Mouse (Mus musculus) intestine, embryonic 15.5 days (tissue): ENCODE results near the gene Klhdc3. TPM values are rescaled to one million over a fixed set of nuclear protein-coding genes. Genes with fewer than 3 reads are reported as not detected.
A peak's percentile ranks its signal among the peaks of the same experiment; 100 is the strongest.

Experiments used
- ATAC-seq: fragments of 200-750 bp; cut with Nextera tagmentation; 2 replicates; pipeline ENCODE4 v1.8.0; 2017; ENCODE audit warnings: moderate TSS enrichment, moderate library complexity
- H3K27ac ChIP-seq: fragments of 300-500 bp; sonication (generic); 2 replicates; pipeline ENCODE4 v1.5.1; 2015; ENCODE audit warnings: mild to moderate bottlenecking, inconsistent platforms
- H3K27me3 ChIP-seq: fragments of 300-500 bp; sonication (generic); replicated peaks from 2 replicates; pipeline ENCODE4 v1.6.1; 2015; ENCODE audit warnings: inconsistent platforms
- H3K36me3 ChIP-seq: fragments of 300-500 bp; sonication (generic); 2 replicates; pipeline ENCODE4 v1.6.1; 2015; ENCODE audit warnings: inconsistent platforms
- H3K4me1 ChIP-seq: fragments of 300-500 bp; sonication (generic); replicated peaks from 2 replicates; pipeline ENCODE4 v1.6.1; 2015; ENCODE audit warnings: inconsistent platforms
- H3K4me2 ChIP-seq: fragments of 300-500 bp; sonication (generic); replicated peaks from 2 replicates; pipeline ENCODE4 v1.6.1; 2015; ENCODE audit warnings: mild to moderate bottlenecking, inconsistent platforms
- H3K4me3 ChIP-seq: fragments of 300-500 bp; sonication (generic); replicated peaks from 2 replicates; pipeline ENCODE4 v1.5.1; 2015; ENCODE audit warnings: inconsistent platforms
- H3K9ac ChIP-seq: fragments of 300-500 bp; sonication (generic); 2 replicates; pipeline ENCODE4 v1.6.1; 2015; ENCODE audit warnings: inconsistent platforms
- H3K9me3 ChIP-seq: fragments of 300-500 bp; sonication (generic); 2 replicates; pipeline ENCODE4 v1.6.1; 2016; ENCODE audit warnings: inconsistent platforms
- WGBS: fragments of 180-500 bp; shearing (Covaris S2); methylation state at CpG from one replicate; pipeline ENCODE4 v1.1.7; 2015; 5-methylcytosine and 5-hydroxymethylcytosine counted together
- polyA plus RNA-seq: library from polyadenylated mRNA; unstranded; fragments of >200 nt; fragmentation: Nextera tagmentation; extraction: Ambion mirVana; gene quantifications from 2 replicates; pipeline ENCODE4 v1.2.1, GENCODE M21; 2015

Gene Klhdc3
- polyA plus RNA-seq, 1 experiment from 2014 or later, result 107 TPM

DNA sequence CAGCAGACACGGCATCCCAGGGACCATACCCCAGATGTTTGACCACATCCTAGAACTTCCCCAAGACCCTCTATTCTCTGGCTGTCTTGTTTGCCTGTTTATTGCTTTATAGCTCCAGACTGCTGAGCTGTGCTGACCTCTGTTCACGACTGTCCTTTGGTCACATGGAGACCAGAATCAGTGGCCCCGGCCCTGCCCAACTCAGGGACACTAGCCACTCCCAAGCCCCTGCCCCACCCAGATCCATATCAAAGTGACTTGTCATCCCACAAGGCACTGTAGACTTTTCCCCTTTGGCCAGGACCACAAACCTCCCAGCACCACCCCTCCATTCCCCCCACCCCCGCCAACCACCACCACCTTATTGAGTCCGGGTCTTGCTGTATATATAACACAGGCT, 18.5 kb upstream of the Klhdc3 start:
- no peaks in the 10 kb centered on the region for H3K27me3 ChIP-seq
- H3K4me3 ChIP-seq, result no peak overlapping the region
- peaks cover 34% of the 10 kb centered on the region for H3K4me1 ChIP-seq
- H3K9ac ChIP-seq, result no peak overlapping the region
- peak; percentile 58; the same call in 1 of the 2 replicates for ATAC-seq
- no peak overlapping the region for H3K27ac ChIP-seq
- WGBS, result 43% methylated on average over 5 of the region's 5 CpGs
- no peaks in the 10 kb centered on the region for H3K9me3 ChIP-seq
- H3K4me2 ChIP-seq, result no peak overlapping the region
- H3K36me3 ChIP-seq, result peaks cover 5% of the 10 kb centered on the region; the same call in 1 of the 2 replicates

DNA sequence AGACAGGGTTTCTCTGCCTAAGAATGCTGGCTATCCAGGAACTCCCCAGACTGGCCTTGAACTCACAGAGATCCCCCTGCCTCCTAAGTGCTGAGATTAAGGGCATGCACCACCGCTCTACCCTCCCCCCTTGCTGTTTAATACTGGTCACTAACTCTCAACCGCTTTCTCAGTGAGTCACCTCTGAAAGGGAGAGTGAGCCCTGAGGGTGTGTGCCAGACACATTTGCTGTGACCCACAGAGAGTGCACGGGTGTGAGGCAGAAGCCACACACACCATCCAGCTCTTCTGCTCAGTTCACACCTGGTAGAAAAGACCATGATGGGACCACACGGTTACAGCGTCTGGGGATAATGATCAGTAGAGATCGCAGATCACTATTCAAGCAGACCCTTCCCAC, 17.8 kb upstream of the Klhdc3 start:
- Histone ChIP-seq H3K4me3 (no peak overlapping the region), H3K27me3 (no peaks in the 10 kb centered on the region), H3K4me2 (no peak overlapping the region), H3K27ac (no peak overlapping the region), H3K9ac (no peak overlapping the region), H3K9me3 (no peaks in the 10 kb centered on the region), H3K4me1 (peaks cover 29% of the 10 kb centered on the region), H3K36me3 (peaks cover 5% of the 10 kb centered on the region; the same call in 1 of the 2 replicates)
- WGBS, result 84% methylated on average over 6 of the region's 6 CpGs
- no peak for ATAC-seq

DNA sequence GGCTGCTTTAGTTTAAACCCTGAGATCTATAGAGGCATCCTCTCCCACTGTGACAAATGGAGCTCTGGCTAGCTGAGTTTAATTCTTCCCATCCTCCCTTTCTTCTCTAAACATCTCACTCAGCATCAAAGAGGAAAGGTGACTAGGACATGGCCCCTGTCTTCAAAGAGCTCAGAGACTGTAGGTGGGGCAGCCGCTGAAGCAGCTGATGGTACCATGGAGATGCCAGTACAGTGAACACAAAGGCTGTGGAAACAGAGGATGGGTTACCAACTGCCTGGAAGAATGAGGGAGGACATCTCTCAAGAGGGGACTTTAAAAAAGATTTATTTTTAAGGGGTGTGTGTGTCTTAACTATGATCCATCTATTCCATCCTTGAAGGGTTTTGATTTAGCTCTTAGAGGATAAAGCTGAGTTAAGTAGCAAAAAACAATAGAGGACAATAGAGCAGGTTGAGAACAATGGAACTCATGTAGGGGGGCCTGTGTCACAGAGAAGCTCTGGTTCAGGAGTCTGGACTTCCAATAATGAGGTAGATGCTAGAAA, 13.9 kb upstream of the Klhdc3 start:
- no peaks in the 10 kb centered on the region for H3K9me3 ChIP-seq
- H3K4me3 ChIP-seq, result no peak overlapping the region
- peaks cover 3% of the 10 kb centered on the region; the same call in 1 of the 2 replicates for H3K36me3 ChIP-seq
- no peak overlapping the region for H3K4me2 ChIP-seq
- no peak overlapping the region for H3K9ac ChIP-seq
- ATAC-seq, result no peak
- 85% methylated on average over 1 of the region's 1 CpGs for WGBS
- no peaks in the 10 kb centered on the region for H3K27me3 ChIP-seq
- H3K4me1 ChIP-seq, result 0 out of 2 replicates have a peak, but pooled peaks cover 2% of the 10 kb centered on the region
- H3K27ac ChIP-seq, result no peak overlapping the region

GRCm38 (mm10) chr17:46691390-46691789, 10.7 kb upstream of the Klhdc3 start:
- H3K36me3 ChIP-seq, result peaks cover 14% of the 10 kb centered on the region
- 74% methylated on average over 2 of the region's 2 CpGs for WGBS
- no peaks in the 10 kb centered on the region for H3K9me3 ChIP-seq
- no peak for ATAC-seq
- H3K4me2 ChIP-seq, result no peak overlapping the region
- no peak overlapping the region for H3K27ac ChIP-seq
- no peak overlapping the region for H3K4me3 ChIP-seq
- H3K4me1 ChIP-seq, result no peaks in the 10 kb centered on the region
- no peak overlapping the region for H3K9ac ChIP-seq
- no peaks in the 10 kb centered on the region for H3K27me3 ChIP-seq

- Histone ChIP-seq H3K4me2 (no peak overlapping the region), H3K4me3 (no peak overlapping the region), H3K27ac (no peak overlapping the region), H3K36me3 (peaks cover 20% of the 10 kb centered on the region), H3K27me3 (no peaks in the 10 kb centered on the region), H3K9ac (no peak overlapping the region), H3K9me3 (no peaks in the 10 kb centered on the region), H3K4me1 (no peaks in the 10 kb centered on the region)
- no peak for ATAC-seq
- 90% methylated on average over 12 of the region's 12 CpGs for WGBS
Observed at GRCm38 (mm10) chr17:46690665-46691064, 10.0 kb upstream of the Klhdc3 start.

- H3K27me3 ChIP-seq, result no peaks in the 10 kb centered on the region
- H3K4me2 ChIP-seq, result no peak overlapping the region
- H3K36me3 ChIP-seq, result peaks cover 46% of the 10 kb centered on the region
- ATAC-seq, result no peak
- H3K4me1 ChIP-seq, result peaks cover 9% of the 10 kb centered on the region
- H3K9me3 ChIP-seq, result no peaks in the 10 kb centered on the region
- no peak overlapping the region for H3K4me3 ChIP-seq
- H3K9ac ChIP-seq, result no peak overlapping the region
- H3K27ac ChIP-seq, result no peak overlapping the region
- 89% methylated on average over 6 of the region's 6 CpGs for WGBS
Observed at GRCm38 (mm10) chr17:46685913-46686312, 5.2 kb upstream of the Klhdc3 start.

DNA sequence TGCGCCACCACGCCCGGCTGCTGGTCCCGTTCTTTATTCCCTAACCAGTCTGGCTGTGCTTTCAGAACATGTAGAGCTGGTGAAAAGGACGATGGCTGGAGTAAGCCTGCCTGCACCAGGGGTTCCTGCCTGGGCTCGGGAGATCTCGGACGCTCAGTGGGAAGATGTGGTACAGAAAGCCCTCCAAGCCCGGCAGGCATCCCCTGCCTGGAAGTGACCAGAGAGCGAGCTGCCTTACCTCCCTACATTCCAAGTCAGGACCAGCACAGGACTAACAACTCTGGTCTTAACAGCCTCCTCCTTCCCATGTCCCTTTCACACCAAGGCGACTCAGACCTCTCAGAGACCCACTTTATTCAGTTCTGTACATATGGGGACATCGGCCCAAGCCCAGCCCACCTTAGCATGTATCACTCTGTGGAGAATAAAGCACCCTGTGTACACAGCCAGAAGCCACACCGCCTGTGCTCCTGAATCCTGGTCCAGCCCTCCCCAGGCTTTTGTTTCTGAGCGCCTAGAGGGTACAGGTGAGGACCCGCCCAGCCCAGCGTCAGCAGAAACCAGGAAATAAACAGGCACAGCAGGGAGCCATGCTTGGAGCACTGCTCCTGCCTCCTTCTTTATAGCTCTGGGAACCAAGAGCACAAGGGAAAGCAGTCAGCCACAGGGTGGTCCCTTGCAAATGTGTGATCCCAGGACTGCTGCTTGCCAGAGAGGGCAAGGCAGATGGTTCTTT, 2.1 kb upstream of the Klhdc3 start:
- ATAC-seq, result no peak
- H3K4me2 ChIP-seq, result no peak overlapping the region
- H3K27me3 ChIP-seq, result no peaks in the 10 kb centered on the region
- 80% methylated on average over 16 of the region's 16 CpGs for WGBS
- H3K9ac ChIP-seq, result no peak overlapping the region
- H3K36me3 ChIP-seq, result peaks cover 48% of the 10 kb centered on the region
- H3K27ac ChIP-seq, result no peak overlapping the region
- no peak overlapping the region for H3K4me3 ChIP-seq
- peaks cover 23% of the 10 kb centered on the region for H3K4me1 ChIP-seq
- no peaks in the 10 kb centered on the region for H3K9me3 ChIP-seq

DNA sequence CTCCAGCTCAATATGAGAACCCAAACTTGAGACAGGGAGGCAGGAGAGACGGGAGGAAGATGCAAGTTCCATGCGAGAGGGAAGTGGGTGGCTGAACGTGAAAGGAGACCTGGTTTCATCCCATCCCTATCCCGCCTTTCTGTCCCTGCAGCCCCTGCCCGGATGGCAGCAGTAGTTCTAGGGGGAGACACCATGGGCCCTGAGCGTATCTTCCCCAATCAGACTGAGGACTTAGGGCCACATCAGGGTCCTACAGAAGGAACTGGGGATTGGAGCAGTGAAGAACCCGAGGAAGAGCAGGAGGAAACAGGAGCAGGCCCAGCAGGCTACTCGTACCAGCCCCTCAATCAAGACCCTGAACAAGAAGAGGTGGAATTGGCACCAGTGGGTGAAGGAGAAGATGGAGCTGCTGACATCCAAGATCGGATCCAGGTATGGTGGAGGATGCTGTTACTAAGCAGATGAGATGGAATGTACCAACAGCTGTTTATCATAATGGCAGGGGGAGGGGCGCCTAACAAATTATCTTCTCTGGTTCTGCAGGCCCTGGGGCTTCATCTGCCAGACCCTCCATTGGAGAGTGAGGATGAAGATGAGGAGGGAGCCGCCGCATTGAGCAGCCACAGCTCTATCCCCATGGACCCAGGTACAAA, 878 bp upstream of the Klhdc3 start:
- peak overlapping the region; percentile 89 for H3K4me3 ChIP-seq
- peak overlapping the region; percentile 92 for H3K4me2 ChIP-seq
- no peaks in the 10 kb centered on the region for H3K9me3 ChIP-seq
- ATAC-seq, result no peak
- peak overlapping the region; percentile 54; the same call in 1 of the 2 replicates for H3K27ac ChIP-seq
- H3K27me3 ChIP-seq, result no peaks in the 10 kb centered on the region
- peaks cover 23% of the 10 kb centered on the region for H3K4me1 ChIP-seq
- H3K36me3 ChIP-seq, result peaks cover 46% of the 10 kb centered on the region
- 23% methylated on average over 12 of the region's 12 CpGs for WGBS
- H3K9ac ChIP-seq, result peak overlapping the region; percentile 58

DNA sequence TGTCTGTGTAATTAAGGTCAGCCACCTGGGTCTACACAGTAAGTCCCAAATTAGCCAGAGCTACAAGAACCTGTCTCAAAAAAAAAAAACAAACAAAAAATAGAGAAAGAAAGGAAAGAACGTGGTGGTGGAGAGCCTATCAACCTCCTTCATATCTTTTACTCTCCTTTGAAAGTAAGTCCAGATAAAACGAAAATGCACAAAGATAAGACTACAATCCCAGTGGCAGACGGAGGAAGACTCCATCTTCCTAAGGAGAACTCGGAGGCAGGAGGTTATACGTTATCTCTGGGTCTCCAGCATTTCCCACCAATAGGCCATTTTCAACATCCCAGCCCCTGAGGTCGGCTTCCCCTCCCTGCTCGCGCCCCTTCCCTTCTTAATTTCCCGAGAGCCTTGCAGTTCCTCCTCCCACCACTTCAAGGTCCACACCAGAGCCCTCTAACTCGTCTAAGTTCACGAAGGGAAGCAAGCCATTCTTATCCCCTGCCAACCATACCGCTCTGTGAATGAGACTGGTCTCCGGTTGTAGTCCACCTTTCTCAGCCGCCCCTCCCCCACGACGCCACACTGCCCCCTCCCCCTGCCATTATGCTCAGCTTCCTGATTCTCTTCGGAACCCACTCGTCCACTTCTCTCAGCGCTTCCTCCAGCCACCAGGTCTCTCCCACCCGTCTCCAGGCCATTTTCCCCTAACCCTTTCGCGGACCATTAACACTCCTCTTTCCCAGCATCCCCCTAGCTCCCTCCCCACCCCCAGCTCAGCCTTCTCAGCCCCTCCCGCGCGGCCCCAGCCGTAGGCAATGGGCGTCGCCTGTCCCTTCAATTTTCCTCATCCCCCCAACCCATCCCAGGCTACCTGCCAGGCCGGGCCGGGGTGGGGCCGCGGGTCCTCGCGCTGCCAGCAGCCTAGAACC, 613 bp downstream of the Klhdc3 start:
- WGBS, result under 1% methylated on average over 34 of the region's 34 CpGs
- peaks cover 42% of the 10 kb centered on the region for H3K36me3 ChIP-seq
- ATAC-seq, result no peak; the same call in none of the 2 replicates
- no peaks in the 10 kb centered on the region for H3K27me3 ChIP-seq
- H3K9me3 ChIP-seq, result no peaks in the 10 kb centered on the region
- H3K4me3 ChIP-seq, result peak overlapping the region; percentile 89
- H3K4me1 ChIP-seq, result peaks cover 25% of the 10 kb centered on the region
- H3K27ac ChIP-seq, result peak overlapping the region; percentile 93
- H3K9ac ChIP-seq, result peak overlapping the region; percentile 76
- peak overlapping the region; percentile 71 for H3K4me2 ChIP-seq

DNA sequence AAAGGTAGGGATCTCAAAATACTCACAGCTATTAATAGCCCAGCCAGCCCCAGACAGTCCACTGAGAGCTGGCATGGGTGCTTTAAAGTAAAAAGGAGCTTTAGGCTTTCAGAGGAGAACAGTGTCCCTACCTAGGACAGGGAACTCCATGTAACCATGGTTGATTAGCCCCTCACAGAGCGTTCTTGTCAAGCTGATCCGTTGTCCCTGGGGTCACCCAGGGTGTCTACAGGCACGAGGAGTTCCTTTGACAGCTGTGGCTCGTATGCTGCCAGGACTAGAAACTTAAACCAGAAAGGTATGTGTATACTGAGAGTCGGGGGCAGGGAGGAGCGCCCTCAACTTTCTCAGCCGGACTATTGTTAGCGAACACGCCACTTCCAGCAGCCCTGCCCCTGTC, 1.8 kb downstream of the Klhdc3 start:
- Histone ChIP-seq H3K4me1 (peaks cover 34% of the 10 kb centered on the region), H3K27me3 (no peaks in the 10 kb centered on the region), H3K27ac (no peak overlapping the region), H3K9me3 (no peaks in the 10 kb centered on the region), H3K4me3 (peak overlapping the region; percentile 89; the same call in 1 of the 2 replicates), H3K4me2 (peak overlapping the region; percentile 71), H3K36me3 (peaks cover 36% of the 10 kb centered on the region), H3K9ac (peak overlapping the region; percentile 76)
- ATAC-seq, result no peak
- WGBS, result 53% methylated on average over 9 of the region's 9 CpGs

DNA sequence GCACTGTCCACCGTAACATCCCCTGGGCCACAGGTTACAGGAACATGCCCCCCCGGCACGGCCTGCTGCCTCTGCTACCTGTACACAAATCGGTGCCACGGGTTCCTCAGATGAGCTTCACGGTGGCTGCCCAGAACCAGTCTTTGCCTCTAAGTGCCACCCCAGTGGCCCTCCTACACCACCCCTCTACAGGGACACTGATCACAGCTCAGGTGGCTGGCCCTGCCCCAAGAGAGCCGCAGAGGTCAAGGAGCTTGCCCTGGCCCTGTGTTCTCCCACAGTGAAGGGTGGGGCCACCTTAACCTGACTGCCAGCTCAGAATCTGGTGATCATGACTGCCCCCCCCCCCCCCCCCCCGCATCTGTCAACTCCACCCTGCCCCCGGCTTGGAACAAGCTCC, 2.3 kb downstream of the Klhdc3 start, which contains the start of gene Mea1:
Gene Mea1 (plus strand): TSS at position 378 of the 400 bp plus-strand sequence.
- Histone ChIP-seq H3K9me3 (no peaks in the 10 kb centered on the region), H3K27me3 (no peaks in the 10 kb centered on the region), H3K27ac (no peak within 1 kb of the TSS; the same call in 1 of the 2 replicates), H3K9ac (peak within 1 kb of the TSS; percentile 76), H3K4me3 (peak within 1 kb of the TSS; percentile 89), H3K4me1 (peaks cover 36% of the 10 kb centered on the region), H3K36me3 (peaks cover 32% of the 10 kb centered on the region), H3K4me2 (peak within 1 kb of the TSS; percentile 71)
- 82% methylated on average over 8 of the region's 9 CpGs for WGBS
- no peak for ATAC-seq
